ENCODE assay signal across 8 mouse cellular contexts in genomic region chr9:58766959-58767955, GRCm38 (mm10). TPM values are rescaled to one million over a fixed set of nuclear protein-coding genes. Genes with fewer than 3 reads are reported as not detected.
DNase-seq lines count a peak whose midpoint lies in the region; ATAC-seq and TF ChIP-seq lines count a peak whose summit lies in the region.

No protein-coding gene starts in this region.

- no peaks in the 10 kb centered on the region for H3K4me1 ChIP-seq in intestine, embryonic 14.5 days (replicated peaks; ENCODE audit: control insufficient read depth, insufficient read depth, low read length)
- H3K4me1 ChIP-seq in midbrain, postnatal 0 days (ENCODE audit: insufficient read depth, low read length), result no peaks in the 10 kb centered on the region

- intact Hi-C loops in left cerebral cortex, postnatal 4 days (cut with DNase I), result no loop called here

- no peak for TF ChIP-seq CTCF in midbrain, postnatal 0 days (IDR thresholded peaks at IDR 0.05)

- no peak overlapping the region for H3K4me3 ChIP-seq in intestine, embryonic 14.5 days (ENCODE audit: low read depth, low read length)
- no peak overlapping the region for H3K4me3 ChIP-seq in midbrain, postnatal 0 days (ENCODE audit: low read depth, low read length)

- 69% methylated on average over 17 of the region's 17 CpGs for WGBS in intestine, embryonic 14.5 days
- WGBS in midbrain, postnatal 0 days, result 65% methylated on average over 17 of the region's 17 CpGs

- DNase-seq in CD4-positive, CD25-positive, alpha-beta regulatory T cell, adult 2 months (ENCODE audit: low read depth, low spot score), result peak; percentile 11
- DNase-seq in intestine, embryonic 14.5 days (ENCODE audit: low spot score), result no peak
- no peak for DNase-seq in midbrain, postnatal 0 days (ENCODE audit: low spot score)
- no peak for DNase-seq in gastrocnemius, postnatal 25 days
- DNase-seq in left cerebral cortex, postnatal 4 days, result no peak
- no peak for DNase-seq in layer of hippocampus, adult 9-10 months (ENCODE audit: low spot score)

- no peak for ATAC-seq in CD4-positive, CD25-positive, alpha-beta regulatory T cell, adult 4 months
- ATAC-seq in common myeloid progenitor, adult 5-6 weeks (replicated peaks; ENCODE audit: low read depth, poor library complexity, severe bottlenecking), result 0 out of 2 replicates have a peak, but pooled peaks have one; percentile 8
- ATAC-seq in intestine, embryonic 14.5 days (replicated peaks; ENCODE audit: low FRiP score, low TSS enrichment, low read depth), result peak; percentile 89
- ATAC-seq in midbrain, postnatal 0 days (ENCODE audit: low FRiP score), result peak; percentile 93

- no peaks in the 10 kb centered on the region for H3K9me3 ChIP-seq in intestine, embryonic 14.5 days (ENCODE audit: control insufficient read depth, low read length)
- H3K9me3 ChIP-seq in midbrain, postnatal 0 days (ENCODE audit: low read length), result no peaks in the 10 kb centered on the region

- no peaks in the 10 kb centered on the region for H3K36me3 ChIP-seq in intestine, embryonic 14.5 days (ENCODE audit: control insufficient read depth, insufficient read depth, low read length)
- no peaks in the 10 kb centered on the region for H3K36me3 ChIP-seq in midbrain, postnatal 0 days (ENCODE audit: insufficient read depth, low read length)

- H3K9ac ChIP-seq in intestine, embryonic 14.5 days (ENCODE audit: low read length), result no peak overlapping the region
- no peak overlapping the region for H3K9ac ChIP-seq in midbrain, postnatal 0 days (replicated peaks; ENCODE audit: low read length, poor library complexity, severe bottlenecking)

- H3K27ac ChIP-seq in intestine, embryonic 14.5 days (ENCODE audit: low read depth), result no peak overlapping the region
- no peak overlapping the region for H3K27ac ChIP-seq in midbrain, postnatal 0 days (ENCODE audit: low read depth, low read length)

- H3K4me2 ChIP-seq in intestine, embryonic 14.5 days (ENCODE audit: low read length), result no peak overlapping the region
- H3K4me2 ChIP-seq in midbrain, postnatal 0 days (ENCODE audit: low read depth, low read length, poor library complexity, severe bottlenecking), result no peak overlapping the region

- no peaks in the 10 kb centered on the region for H3K27me3 ChIP-seq in intestine, embryonic 14.5 days (replicated peaks; ENCODE audit: control insufficient read depth, insufficient read depth, low read length)
- H3K27me3 ChIP-seq in midbrain, postnatal 0 days (ENCODE audit: insufficient read depth, low read length), result no peaks in the 10 kb centered on the region

RNA-seq across cellular contexts. Expression of gene Rec114, which starts 23.5 kb away (rescaled TPM):
- polyA plus RNA-seq in CD4-positive, CD25-positive, alpha-beta regulatory T cell, adult 4 months (2017; shearing (Covaris generic)), result 1 to 10 TPM in 1 of 2 experiments, not detected in 1; 1.2 TPM
- total RNA-seq in common myeloid progenitor, adult 5-6 weeks (2017), result 2.9 and 5.4 TPM in 2 replicates
- 1.8 and 3.2 TPM in 2 replicates for polyA plus RNA-seq in intestine, embryonic 14.5 days (2014; fragmentation: Nextera tagmentation; extraction: Ambion mirVana)
- 0.16 and 1.1 TPM in 2 replicates for total RNA-seq in midbrain, postnatal 0 days (2014; rRNA removed)
- polyA plus RNA-seq in midbrain, postnatal 0 days (2015; fragmentation: Nextera tagmentation; extraction: Ambion mirVana), result 1.1 and 1.9 TPM in 2 replicates
- under 1 TPM in 1 of 2 experiments, not detected in 1; 0.59 TPM for total RNA-seq in gastrocnemius, postnatal 25 days (2021)
- total RNA-seq in left cerebral cortex, postnatal 4 days (2021), result under 1 TPM in 1 of 2 experiments, not detected in 1; 0.74 TPM

RNA-seq across cellular contexts. Expression of gene Hcn4, which starts 56.0 kb away (rescaled TPM):
- polyA plus RNA-seq in CD4-positive, CD25-positive, alpha-beta regulatory T cell, adult 4 months (2017; shearing (Covaris generic)), result not detected
- not detected in 2 replicates for total RNA-seq in common myeloid progenitor, adult 5-6 weeks (2017)
- polyA plus RNA-seq in intestine, embryonic 14.5 days (2014; fragmentation: Nextera tagmentation; extraction: Ambion mirVana), result 0.31 and 0.35 TPM in 2 replicates
- 34.6 and 42.3 TPM in 2 replicates for total RNA-seq in midbrain, postnatal 0 days (2014; rRNA removed)
- polyA plus RNA-seq in midbrain, postnatal 0 days (2015; fragmentation: Nextera tagmentation; extraction: Ambion mirVana), result 3.8 and 4.1 TPM in 2 replicates
- total RNA-seq in gastrocnemius, postnatal 25 days (2021), result 1 to 10 TPM; 1.1 to 2.8 TPM
- total RNA-seq in left cerebral cortex, postnatal 4 days (2021), result 10 to 100 TPM; 36.7 to 37.3 TPM
